31 mouse cellular contexts compared by ENCODE assay signal in genomic region chr3:53789706-53790105, GRCm38 (mm10). TPM values are rescaled to one million over a fixed set of nuclear protein-coding genes. Genes with fewer than 3 reads are reported as not detected.
DNase-seq lines count a peak whose midpoint lies in the region; ATAC-seq lines count a peak whose summit lies in the region.
"Had no signal": no experiment of that assay in that cellular context is flagged by ENCODE, and none has a peak within 500 bp of the region (broad histone marks: within the 10 kb centered on the region; RNA-seq: fewer than 3 reads in every experiment).

No protein-coding gene starts in this region.

- no peak overlapping the region for H3K27ac ChIP-seq in intestine, embryonic 15.5 days
- H3K27ac ChIP-seq: embryonic facial prominence, embryonic 13.5 days; forebrain, embryonic 15.5 days; heart, adult 2 months; hindbrain, embryonic 13.5 days; limb, embryonic 13.5 days; liver, embryonic 14.5 days; midbrain, embryonic 12.5 days had no signal

- H3K9ac ChIP-seq in intestine, embryonic 15.5 days = no peak overlapping the region
- H3K9ac ChIP-seq: embryonic facial prominence, embryonic 13.5 days; forebrain, embryonic 15.5 days; hindbrain, embryonic 13.5 days; limb, embryonic 13.5 days; liver, embryonic 14.5 days; midbrain, embryonic 12.5 days had no signal

- no peak overlapping the region for H3K4me2 ChIP-seq in intestine, embryonic 15.5 days (replicated peaks)
- H3K4me2 ChIP-seq: embryonic facial prominence, embryonic 13.5 days; forebrain, embryonic 15.5 days; hindbrain, embryonic 13.5 days; limb, embryonic 13.5 days; midbrain, embryonic 12.5 days had no signal

- intact Hi-C loops in gastrocnemius, postnatal 14 days (cut with DNase I; ENCODE audit: low total_unique reads) = no loop called here

- ATAC-seq in intestine, embryonic 15.5 days = no peak
- ATAC-seq: CD4-positive, CD25-positive, alpha-beta regulatory T cell, adult 4 months; forebrain, embryonic 15.5 days; inflammation-experienced regulatory T-cells, adult 6 months; Patski had no signal

- peak; percentile 53 for DNase-seq in gastrocnemius, adult 18-20 months (ENCODE audit: low spot score)
- no peak for DNase-seq in gastrocnemius, postnatal 14 days
- DNase-seq in kidney, adult 11 months = peak; percentile 6
- no peak for DNase-seq in kidney, postnatal 10 days
- DNase-seq in ovary, adult 18-20 months (ENCODE audit: low spot score) = peak; percentile 42
- no peak for DNase-seq in ovary, postnatal 36 days (ENCODE audit: low spot score)
- DNase-seq in skeletal muscle tissue, adult 2 months (ENCODE audit: low read depth, low spot score) = peak; percentile 77
- DNase-seq: cerebellum, adult 11 months; cerebellum, postnatal 14 days; heart, adult 2 months; layer of hippocampus, postnatal 36 days; right cerebral cortex, adult 18-20 months had no signal

- no peaks in the 10 kb centered on the region for H3K36me3 ChIP-seq in intestine, embryonic 15.5 days
- H3K36me3 ChIP-seq: embryonic facial prominence, embryonic 13.5 days; forebrain, embryonic 15.5 days; hindbrain, embryonic 13.5 days; limb, embryonic 13.5 days; midbrain, embryonic 12.5 days had no signal

- no peaks in the 10 kb centered on the region for H3K9me3 ChIP-seq in intestine, embryonic 15.5 days
- H3K9me3 ChIP-seq: embryonic facial prominence, embryonic 13.5 days; forebrain, embryonic 15.5 days; hindbrain, embryonic 13.5 days; limb, embryonic 13.5 days; midbrain, embryonic 12.5 days had no signal

- no peaks in the 10 kb centered on the region for H3K4me1 ChIP-seq in intestine, embryonic 15.5 days (replicated peaks)
- H3K4me1 ChIP-seq: embryonic facial prominence, embryonic 13.5 days; forebrain, embryonic 15.5 days; hindbrain, embryonic 13.5 days; limb, embryonic 13.5 days; midbrain, embryonic 12.5 days had no signal

- H3K27me3 ChIP-seq in intestine, embryonic 15.5 days (replicated peaks) = no peaks in the 10 kb centered on the region
- H3K27me3 ChIP-seq: embryonic facial prominence, embryonic 13.5 days; forebrain, embryonic 15.5 days; hindbrain, embryonic 13.5 days; limb, embryonic 13.5 days; midbrain, embryonic 12.5 days had no signal

- no peak overlapping the region for H3K4me3 ChIP-seq in intestine, embryonic 15.5 days (replicated peaks)
- H3K4me3 ChIP-seq: embryonic facial prominence, embryonic 13.5 days; forebrain, embryonic 15.5 days; heart, adult 2 months; hindbrain, embryonic 13.5 days; limb, embryonic 13.5 days; midbrain, embryonic 12.5 days had no signal

RNA-seq across cellular contexts. Expression of gene Gm10985, which starts 55.2 kb away (rescaled TPM):
- not detected for total RNA-seq in gastrocnemius, adult 18-20 months (2021)
- not detected for total RNA-seq in gastrocnemius, postnatal 14 days (2021)
- polyA plus RNA-seq in intestine, embryonic 15.5 days (2015; fragmentation: Nextera tagmentation; extraction: Ambion mirVana) = not detected in 2 replicates
- total RNA-seq: ES-E14; heart, adult 2 months; layer of hippocampus, adult 18-20 months; layer of hippocampus, postnatal 36 days; left cerebral cortex, postnatal 14 days; monocyte, adult 5-6 weeks had no signal
- polyA plus RNA-seq: CD4-positive, CD25-positive, alpha-beta regulatory T cell, adult 4 months; embryonic facial prominence, embryonic 13.5 days; forebrain, embryonic 15.5 days; heart, adult 2 months; heart, postnatal 0 days; hindbrain, embryonic 13.5 days; inflammation-experienced regulatory T-cells, adult 6 months; limb, embryonic 13.5 days; liver, embryonic 14.5 days; lung, embryonic 16.5 days; midbrain, embryonic 12.5 days; neural tube, embryonic 11.5 days; Patski; stomach, embryonic 14.5 days; thymus, postnatal 0 days had no signal

Comparison
In these comparisons a context has a peak if more than half of its experiments do, and no peak if none do; other contexts are left out.
1. DNase-seq: peak in gastrocnemius, adult 18-20 months (single experiment), kidney, adult 11 months (single experiment), ovary, adult 18-20 months (single experiment) and skeletal muscle tissue, adult 2 months (single experiment); none in gastrocnemius, postnatal 14 days (single experiment), kidney, postnatal 10 days (single experiment) and ovary, postnatal 36 days (single experiment).